Mouse (Mus musculus) midbrain, embryonic 10.5 days (tissue): ENCODE data around the gene Gli2. TPM values are rescaled to one million over a fixed set of nuclear protein-coding genes. Genes with fewer than 3 reads are reported as not detected.

Experiments used
- DNase-seq: peaks from one replicate; pipeline ENCODE4 v3.0.0-alpha.2; 2017; ENCODE audit warnings: low spot score
- H3K27ac ChIP-seq: fragments of 300-500 bp; sonication (generic); replicated peaks from 2 replicates; pipeline ENCODE4 v1.5.1; 2016; ENCODE audit warnings: mild to moderate bottlenecking
- H3K27me3 ChIP-seq: fragments of 300-500 bp; sonication (generic); 2 replicates; pipeline ENCODE4 v1.6.1; 2016; ENCODE audit warnings: low read depth, mild to moderate bottlenecking; ENCODE audit not compliant: poor library complexity, severe bottlenecking
- H3K36me3 ChIP-seq: fragments of 300-500 bp; sonication (generic); 2 replicates; pipeline ENCODE4 v1.6.1; 2016; ENCODE audit warnings: mild to moderate bottlenecking, moderate library complexity
- H3K4me1 ChIP-seq: fragments of 300-500 bp; sonication (generic); 2 replicates; pipeline ENCODE4 v1.6.1; 2016
- H3K4me3 ChIP-seq: fragments of 300-500 bp; sonication (generic); 2 replicates; pipeline ENCODE4 v1.5.1; 2016; ENCODE audit warnings: mild to moderate bottlenecking, moderate library complexity
- H3K9me3 ChIP-seq: fragments of 300-500 bp; sonication (generic); replicated peaks from 2 replicates; pipeline ENCODE4 v1.6.1; 2016; ENCODE audit warnings: mild to moderate bottlenecking
- WGBS: fragments of 180-500 bp; shearing (Covaris S2); methylation state at CpG from one replicate; pipeline ENCODE4 v1.1.7; 2016; 5-methylcytosine and 5-hydroxymethylcytosine counted together
- polyA plus RNA-seq: library from polyadenylated mRNA; unstranded; fragments of >200 nt; fragmentation: Nextera tagmentation; extraction: Ambion mirVana; gene quantifications from 2 replicates; pipeline ENCODE4 v1.2.1, GENCODE M21; 2016

Gene Gli2
- polyA plus RNA-seq, 1 experiment from 2014 or later = 8.9 TPM

- 93% methylated on average over 4 of the region's 4 CpGs for WGBS
- H3K9me3 ChIP-seq = no peaks in the 10 kb centered on the region
- no peak overlapping the region for H3K4me3 ChIP-seq
- no peaks in the 10 kb centered on the region for H3K27me3 ChIP-seq
- H3K27ac ChIP-seq = no peak overlapping the region
- no peaks in the 10 kb centered on the region for H3K4me1 ChIP-seq
- no peak for DNase-seq
- H3K36me3 ChIP-seq = peaks cover 49% of the 10 kb centered on the region
These were observed 106.2 kb downstream of the Gli2 start for GRCm38 (mm10) chr1:118947221-118947620.

GRCm38 (mm10) chr1:118941336-118941735 lies 112.1 kb downstream of the Gli2 start:
- Histone ChIP-seq H3K4me3 (no peak overlapping the region), H3K9me3 (no peaks in the 10 kb centered on the region), H3K27ac (no peak overlapping the region), H3K36me3 (peaks cover 4% of the 10 kb centered on the region), H3K27me3 (no peaks in the 10 kb centered on the region), H3K4me1 (peaks cover 38% of the 10 kb centered on the region)
- DNase-seq = no peak
- 69% methylated on average over 8 of the region's 8 CpGs for WGBS

- H3K4me3 ChIP-seq = no peak overlapping the region
- peaks cover 48% of the 10 kb centered on the region for H3K4me1 ChIP-seq
- 43% methylated on average over 5 of the region's 5 CpGs for WGBS
- no peak for DNase-seq
- no peaks in the 10 kb centered on the region for H3K9me3 ChIP-seq
- no peaks in the 10 kb centered on the region for H3K27me3 ChIP-seq
- peaks cover 4% of the 10 kb centered on the region; the same call in 1 of the 2 replicates for H3K36me3 ChIP-seq
- no peak overlapping the region for H3K27ac ChIP-seq
These were observed 113.1 kb downstream of the Gli2 start for GRCm38 (mm10) chr1:118940269-118940840.

- Histone ChIP-seq H3K9me3 (no peaks in the 10 kb centered on the region), H3K4me3 (no peak overlapping the region), H3K27ac (0 out of 2 replicates have a peak overlapping the region, but pooled peaks have one; percentile 34), H3K4me1 (peaks cover 50% of the 10 kb centered on the region), H3K36me3 (0 out of 2 replicates have a peak, but pooled peaks cover 2% of the 10 kb centered on the region), H3K27me3 (no peaks in the 10 kb centered on the region)
- WGBS = 57% methylated on average over 4 of the region's 4 CpGs
- DNase-seq = no peak
These were observed 115.2 kb downstream of the Gli2 start for GRCm38 (mm10) chr1:118938206-118938605.

GRCm38 (mm10) chr1:118936108-118936507 lies 117.3 kb downstream of the Gli2 start:
- Histone ChIP-seq H3K4me3 (no peak overlapping the region), H3K36me3 (peaks cover 3% of the 10 kb centered on the region; the same call in 1 of the 2 replicates), H3K9me3 (no peaks in the 10 kb centered on the region), H3K4me1 (peaks cover 48% of the 10 kb centered on the region), H3K27me3 (no peaks in the 10 kb centered on the region), H3K27ac (peak overlapping the region; percentile 52; the same call in 1 of the 2 replicates)
- no peak for DNase-seq
- WGBS = 40% methylated on average over 4 of the region's 4 CpGs

GRCm38 (mm10) chr1:118935518-118935917 lies 117.9 kb downstream of the Gli2 start:
- peaks cover 43% of the 10 kb centered on the region for H3K4me1 ChIP-seq
- DNase-seq = no peak
- no peaks in the 10 kb centered on the region for H3K9me3 ChIP-seq
- H3K27ac ChIP-seq = peak overlapping the region; percentile 52; the same call in 1 of the 2 replicates
- no peaks in the 10 kb centered on the region for H3K27me3 ChIP-seq
- H3K36me3 ChIP-seq = peaks cover 3% of the 10 kb centered on the region; the same call in 1 of the 2 replicates
- H3K4me3 ChIP-seq = no peak overlapping the region
- 68% methylated on average over 6 of the region's 6 CpGs for WGBS

GRCm38 (mm10) chr1:118932167-118932566 lies 121.3 kb downstream of the Gli2 start:
- DNase-seq = no peak
- Histone ChIP-seq H3K9me3 (no peaks in the 10 kb centered on the region), H3K27me3 (no peaks in the 10 kb centered on the region), H3K4me3 (no peak overlapping the region), H3K27ac (no peak overlapping the region), H3K4me1 (peaks cover 17% of the 10 kb centered on the region), H3K36me3 (peaks cover 3% of the 10 kb centered on the region; the same call in 1 of the 2 replicates)
- 94% methylated on average over 5 of the region's 5 CpGs for WGBS

- peaks cover 20% of the 10 kb centered on the region; the same call in 1 of the 2 replicates for H3K27me3 ChIP-seq
- no peaks in the 10 kb centered on the region for H3K9me3 ChIP-seq
- WGBS = 74% methylated on average over 12 of the region's 12 CpGs
- no peak for DNase-seq
- peaks cover 7% of the 10 kb centered on the region for H3K4me1 ChIP-seq
- H3K4me3 ChIP-seq = no peak overlapping the region
- peak overlapping the region; percentile 46; the same call in 1 of the 2 replicates for H3K27ac ChIP-seq
- H3K36me3 ChIP-seq = peaks cover 5% of the 10 kb centered on the region
These were observed 125.7 kb downstream of the Gli2 start for GRCm38 (mm10) chr1:118927543-118928354.

- Histone ChIP-seq H3K36me3 (peaks cover 2% of the 10 kb centered on the region; the same call in 1 of the 2 replicates), H3K9me3 (no peaks in the 10 kb centered on the region), H3K27ac (no peak overlapping the region), H3K4me3 (no peak overlapping the region), H3K27me3 (peaks cover 31% of the 10 kb centered on the region; the same call in 1 of the 2 replicates), H3K4me1 (peaks cover 19% of the 10 kb centered on the region)
- no peak for DNase-seq
- 93% methylated on average over 7 of the region's 7 CpGs for WGBS
These were observed 126.9 kb downstream of the Gli2 start for GRCm38 (mm10) chr1:118926556-118926955.

GRCm38 (mm10) chr1:118922189-118922588 lies 131.2 kb downstream of the Gli2 start:
- 91% methylated on average over 6 of the region's 6 CpGs for WGBS
- Histone ChIP-seq H3K27me3 (peaks cover 74% of the 10 kb centered on the region), H3K27ac (no peak overlapping the region), H3K4me3 (no peak overlapping the region), H3K9me3 (no peaks in the 10 kb centered on the region; the same call in 1 of the 2 replicates), H3K36me3 (peaks cover 14% of the 10 kb centered on the region), H3K4me1 (peaks cover 32% of the 10 kb centered on the region)
- DNase-seq = no peak

- DNase-seq = no peak
- Histone ChIP-seq H3K27me3 (peaks cover 86% of the 10 kb centered on the region), H3K36me3 (peaks cover 12% of the 10 kb centered on the region), H3K4me3 (no peak overlapping the region), H3K4me1 (peaks cover 64% of the 10 kb centered on the region), H3K9me3 (no peaks in the 10 kb centered on the region; the same call in 1 of the 2 replicates), H3K27ac (no peak overlapping the region)
- 83% methylated on average over 7 of the region's 7 CpGs for WGBS
These were observed 135.7 kb downstream of the Gli2 start for GRCm38 (mm10) chr1:118917520-118918220.

GRCm38 (mm10) chr1:118916477-118917075 lies 136.8 kb downstream of the Gli2 start:
- Histone ChIP-seq H3K4me1 (peaks cover 64% of the 10 kb centered on the region), H3K9me3 (no peaks in the 10 kb centered on the region; the same call in 1 of the 2 replicates), H3K36me3 (peaks cover 12% of the 10 kb centered on the region), H3K27ac (peak overlapping the region; percentile 20), H3K4me3 (no peak overlapping the region), H3K27me3 (peaks cover 86% of the 10 kb centered on the region)
- no peak for DNase-seq
- 70% methylated on average over 12 of the region's 12 CpGs for WGBS
